Mouse (Mus musculus): Measurements from ENCODE around the gene Kat5. TPM values are rescaled to one million over a fixed set of nuclear protein-coding genes. Genes with fewer than 3 reads are reported as not detected.

Gene Kat5
- total and polyA plus RNA-seq, 3 experiments: 46.5 to 106 (median 62.8) TPM

DNA sequence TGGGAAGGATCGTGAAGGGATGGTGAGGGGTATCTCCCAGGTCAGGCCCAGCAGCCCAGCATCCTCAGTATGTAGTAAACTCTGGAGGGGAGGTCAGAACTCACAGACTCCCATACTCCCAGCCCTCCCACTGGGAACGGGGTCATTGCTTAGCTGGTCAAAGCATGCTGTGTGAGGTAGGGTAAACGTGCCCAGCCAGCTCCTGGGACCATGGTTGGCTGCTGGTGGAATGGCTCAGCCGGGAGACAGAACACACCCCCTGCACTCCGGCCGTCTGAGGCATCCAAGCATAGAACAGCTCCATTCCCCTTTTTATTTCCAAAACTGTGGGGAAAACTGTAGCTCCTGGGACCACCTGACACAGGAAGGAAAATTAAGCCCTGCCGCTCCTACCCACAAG, 51.9 kb downstream of the Kat5 start:
- no peaks in the 10 kb centered on the region for H3K36me3 ChIP-seq (replicated peaks in 1 of 2; ENCODE audit: control insufficient read depth in 1 of 2, insufficient read depth in 1 of 2, low read length in 1 of 2)
- no peak overlapping the region for H3K27ac ChIP-seq (ENCODE audit: insufficient read depth, low read depth)
- in situ Hi-C loops (cut with MboI; ENCODE audit: low pct_ligation_motif_present, low pct_unique_long_range_greater_than_20kb, low sequenced_read_pairs) (no loop called here), dilution Hi-C loops (cut with MboI; ENCODE audit: extremely low pct_ligation_motif_present, extremely low pct_unique_long_range_greater_than_20kb, low sequenced_read_pairs) (no loop called here)
- TF ChIP-seq NRF1 (IDR thresholded peaks at IDR 0.05; ENCODE audit: low read depth, low read length) (no peak), SMC3 (IDR thresholded peaks at IDR 0.05; ENCODE audit: low read depth, low read length) (no peak), HCFC1 (IDR thresholded peaks at IDR 0.05; ENCODE audit: low read depth, low read length) (no peak), EP300 (IDR thresholded peaks at IDR 0.05; ENCODE audit: low read length) (no peak), PAX5 (IDR thresholded peaks at IDR 0.05; ENCODE audit: low read length) (no peak), MAX (IDR thresholded peaks at IDR 0.05; ENCODE audit: low read length) (no peak), TBP (conservative IDR thresholded peaks at IDR 0.05; ENCODE audit: low read depth, low read length) (no peak), ZNF384 (IDR thresholded peaks at IDR 0.05; ENCODE audit: low read depth, low read length) (no peak), BHLHE40 (IDR thresholded peaks at IDR 0.05; ENCODE audit: low read depth, low read length) (no peak), CHD1 (IDR thresholded peaks at IDR 0.05; ENCODE audit: low read depth, low read length) (no peak)
- no peak for DNase-seq (ENCODE audit: extremely low read depth)
- no peak overlapping the region for H3K4me2 ChIP-seq (ENCODE audit: insufficient read depth, low read depth, poor library complexity, severe bottlenecking)
- H3K4me3 ChIP-seq (replicated peaks in 1 of 3; ENCODE audit: low read depth in 2 of 3, low read length in 2 of 3, poor library complexity in 1 of 3): no peak overlapping the region
- peaks cover 79% of the 10 kb centered on the region for H3K27me3 ChIP-seq (replicated peaks)
- H3K79me2 ChIP-seq (replicated peaks; ENCODE audit: control insufficient read depth, extremely low read depth, insufficient read depth, poor library complexity, severe bottlenecking): no peaks in the 10 kb centered on the region
- peaks cover 18% of the 10 kb centered on the region for H3K9me3 ChIP-seq (replicated peaks; ENCODE audit: low read length)
- H3K9ac ChIP-seq (ENCODE audit: insufficient read depth, low read depth): no peak overlapping the region
- H3K4me1 ChIP-seq (ENCODE audit: control insufficient read depth in 1 of 2, insufficient read depth in 2 of 2): no peaks in the 10 kb centered on the region; a peak in 1 of 4 replicates

DNA sequence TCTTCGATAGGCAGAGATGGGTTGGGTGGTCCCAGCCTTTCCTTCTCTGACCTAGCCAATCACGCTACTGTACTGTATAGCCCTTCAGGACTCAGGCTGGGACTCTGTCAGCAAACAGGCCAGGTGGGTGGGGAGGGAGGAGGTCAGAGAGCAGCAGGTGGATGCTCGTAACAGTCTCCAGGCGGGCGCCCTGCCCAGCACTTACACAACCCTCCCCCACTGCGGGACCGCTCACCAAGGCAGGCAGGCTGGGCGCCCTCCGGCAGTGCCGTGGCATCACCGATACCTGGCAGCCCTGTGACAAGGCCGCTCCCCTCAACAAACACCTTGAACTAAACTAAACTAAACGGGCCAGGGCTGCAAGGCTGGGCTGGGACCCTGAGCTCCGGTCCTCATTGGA, 55.8 kb downstream of the Kat5 start:
- Histone ChIP-seq H3K4me3 (replicated peaks in 1 of 3; ENCODE audit: low read depth in 2 of 3, low read length in 2 of 3, poor library complexity in 1 of 3) (no peak overlapping the region), H3K9ac (ENCODE audit: insufficient read depth, low read depth) (no peak overlapping the region), H3K36me3 (replicated peaks in 1 of 2; ENCODE audit: control insufficient read depth in 1 of 2, insufficient read depth in 1 of 2, low read length in 1 of 2) (no peaks in the 10 kb centered on the region), H3K27ac (ENCODE audit: insufficient read depth, low read depth) (no peak overlapping the region), H3K27me3 (replicated peaks) (peaks cover 68% of the 10 kb centered on the region), H3K9me3 (replicated peaks; ENCODE audit: low read length) (no peaks in the 10 kb centered on the region), H3K4me2 (ENCODE audit: insufficient read depth, low read depth, poor library complexity, severe bottlenecking) (no peak overlapping the region), H3K79me2 (replicated peaks; ENCODE audit: control insufficient read depth, extremely low read depth, insufficient read depth, poor library complexity, severe bottlenecking) (no peaks in the 10 kb centered on the region), H3K4me1 (ENCODE audit: control insufficient read depth in 1 of 2, insufficient read depth in 2 of 2) (peaks cover 0 to 7% of the 10 kb centered on the region in 2 experiments; a peak in 2 of 4 replicates)
- in situ Hi-C loops (cut with MboI; ENCODE audit: low pct_ligation_motif_present, low pct_unique_long_range_greater_than_20kb, low sequenced_read_pairs): no loop called here
- DNase-seq (ENCODE audit: extremely low read depth): no peak
- dilution Hi-C loops (cut with MboI; ENCODE audit: extremely low pct_ligation_motif_present, extremely low pct_unique_long_range_greater_than_20kb, low sequenced_read_pairs): no loop called here
- TF ChIP-seq ZKSCAN1 (IDR thresholded peaks at IDR 0.05; ENCODE audit: borderline replicate concordance, low read depth, low read length): no peak
- TF ChIP-seq RCOR1 (conservative IDR thresholded peaks at IDR 0.05; ENCODE audit: low read depth, low read length): no peak
- no peak for TF ChIP-seq USF1 (IDR thresholded peaks at IDR 0.05; ENCODE audit: low read depth, low read length)
- TF ChIP-seq ZC3H11A (IDR thresholded peaks at IDR 0.05; ENCODE audit: low read depth, low read length): no peak
- TF ChIP-seq USF2 (conservative IDR thresholded peaks at IDR 0.05; ENCODE audit: low read depth, low read length): no peak
- no peak for TF ChIP-seq NELFE (IDR thresholded peaks at IDR 0.05; ENCODE audit: low read depth, low read length)
- TF ChIP-seq SIN3A (IDR thresholded peaks at IDR 0.05; ENCODE audit: low read length): no peak
- no peak for TF ChIP-seq ELF1 (IDR thresholded peaks at IDR 0.05; ENCODE audit: low read depth, low read length)
- no peak for TF ChIP-seq CHD1 (IDR thresholded peaks at IDR 0.05; ENCODE audit: low read depth, low read length)
- TF ChIP-seq POLR2AphosphoS2 (IDR thresholded peaks at IDR 0.05; ENCODE audit: low read depth, low read length): no peak
- TF ChIP-seq JUND (conservative IDR thresholded peaks at IDR 0.05; ENCODE audit: low read depth, low read length): no peak
- no peak for TF ChIP-seq MAX (IDR thresholded peaks at IDR 0.05; ENCODE audit: low read length)
- no peak for TF ChIP-seq BHLHE40 (IDR thresholded peaks at IDR 0.05; ENCODE audit: low read depth, low read length)
- TF ChIP-seq SMC3 (IDR thresholded peaks at IDR 0.05; ENCODE audit: low read depth, low read length): no peak
- TF ChIP-seq MAFK (IDR thresholded peaks at IDR 0.05; ENCODE audit: insufficient replicate concordance, low read length): no peak
- no peak for TF ChIP-seq TCF12 (IDR thresholded peaks at IDR 0.05; ENCODE audit: low read depth, low read length)
- TF ChIP-seq CTCF (conservative IDR thresholded peaks at IDR 0.05 in 1 of 2, IDR thresholded peaks at IDR 0.05 in 1 of 2; ENCODE audit: low read depth in 2 of 2, low read length in 2 of 2): no peak
